Mouse (Mus musculus) cerebellum, adult 2 months (tissue): Measurements from ENCODE around the gene Erich6b.

Experiments
- CTCF ChIP-seq: fragments of 200-500 bp; IDR thresholded peaks from 2 replicates; pipeline ENCODE4 v1.5.1; 2011; ENCODE audit warnings: low read depth, mild to moderate bottlenecking, control low read depth, low read length, moderate library complexity, borderline replicate concordance; ENCODE audit not compliant: insufficient read depth
- POLR2A ChIP-seq: fragments of 200-500 bp; IDR thresholded peaks from 2 replicates; pipeline ENCODE4 v1.6.1; 2011; ENCODE audit warnings: low read length, control low read depth, borderline replicate concordance; ENCODE audit not compliant: insufficient read depth

DNA sequence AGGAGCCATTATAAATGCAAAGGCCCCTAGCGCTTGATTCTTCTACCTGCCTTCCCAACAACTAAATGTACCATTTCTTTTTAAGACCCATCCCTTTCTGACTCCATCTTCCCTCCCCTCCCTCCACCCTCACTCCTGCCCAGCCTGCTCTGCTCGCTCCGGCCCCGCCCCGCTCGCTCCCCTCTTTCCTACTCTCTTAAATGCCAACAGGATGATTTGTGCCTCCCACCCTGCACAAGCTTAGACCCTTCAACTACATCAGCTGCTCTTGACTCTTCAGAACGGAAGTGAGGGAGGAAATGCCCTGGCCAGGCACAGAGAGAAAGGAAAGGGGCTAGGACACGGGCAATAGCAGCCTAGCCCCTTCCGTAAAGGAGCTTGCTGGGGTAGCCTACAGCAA lies 4.0 kb downstream of the Erich6b start:
- TF ChIP-seq CTCF (no peak), POLR2A (no peak)
